ENCODE assay signal across 9 mouse cellular contexts in genomic region chr7:45415636-45416035, GRCm38 (mm10). TPM values are rescaled to one million over a fixed set of nuclear protein-coding genes. Genes with fewer than 3 reads are reported as not detected.
DNase-seq lines count a peak whose midpoint lies in the region; ATAC-seq lines count a peak whose summit lies in the region.
"Had no signal": no experiment of that assay in that cellular context is flagged by ENCODE, and none has a peak within 500 bp of the region (broad histone marks: within the 10 kb centered on the region; RNA-seq: fewer than 3 reads in every experiment).

No protein-coding gene starts in this region.

- peaks cover 88% of the 10 kb centered on the region for H3K27me3 ChIP-seq in heart, embryonic 12.5 days (replicated peaks)
- H3K27me3 ChIP-seq in intestine, embryonic 16.5 days (replicated peaks; ENCODE audit: control insufficient read depth, insufficient read depth, low read length), result peaks cover 59% of the 10 kb centered on the region
- H3K27me3 ChIP-seq in stomach, embryonic 14.5 days (ENCODE audit: control insufficient read depth, insufficient read depth, low read length), result peaks cover 17% of the 10 kb centered on the region; the same call in 1 of the 2 replicates

- peaks cover 40% of the 10 kb centered on the region for H3K4me1 ChIP-seq in heart, embryonic 12.5 days (replicated peaks)
- H3K4me1 ChIP-seq in intestine, embryonic 16.5 days (ENCODE audit: control insufficient read depth, insufficient read depth, low read length), result peaks cover 33% of the 10 kb centered on the region
- H3K4me1 ChIP-seq in stomach, embryonic 14.5 days (ENCODE audit: control insufficient read depth, insufficient read depth, low read length), result peaks cover 28% of the 10 kb centered on the region; the same call in 1 of the 2 replicates

- peaks cover 1% of the 10 kb centered on the region for H3K36me3 ChIP-seq in heart, embryonic 12.5 days
- H3K36me3 ChIP-seq in intestine, embryonic 16.5 days (ENCODE audit: control insufficient read depth, insufficient read depth, low read length), result no peaks in the 10 kb centered on the region
- H3K36me3 ChIP-seq in stomach, embryonic 14.5 days (ENCODE audit: control insufficient read depth, insufficient read depth, low read length), result peaks cover under 1% of the 10 kb centered on the region; the same call in 1 of the 2 replicates

- intact Hi-C loops in gastrocnemius, postnatal 14 days (cut with DNase I; ENCODE audit: low total_unique reads), result no loop called here

- H3K9me3 ChIP-seq in heart, embryonic 12.5 days (replicated peaks), result no peaks in the 10 kb centered on the region
- no peaks in the 10 kb centered on the region for H3K9me3 ChIP-seq in intestine, embryonic 16.5 days (ENCODE audit: control insufficient read depth, low read length)
- H3K9me3 ChIP-seq in stomach, embryonic 14.5 days (ENCODE audit: control insufficient read depth, low read depth, low read length), result no peaks in the 10 kb centered on the region

- H3K9ac ChIP-seq in heart, embryonic 12.5 days, result no peak overlapping the region
- peak overlapping the region; percentile 27; the same call in 1 of the 2 replicates for H3K9ac ChIP-seq in intestine, embryonic 16.5 days (ENCODE audit: low read depth, low read length)
- H3K9ac ChIP-seq in stomach, embryonic 14.5 days (replicated peaks; ENCODE audit: low read depth, low read length), result no peak overlapping the region

- DNase-seq in heart, adult 8-10 months (ENCODE audit: low spot score), result no peak
- peak; percentile 51 to 52 for DNase-seq in right cerebral cortex, adult 2 months (ENCODE audit: low spot score in 2 of 2)
- DNase-seq in right cerebral cortex, postnatal 4 days, result no peak
- DNase-seq in adrenal gland, postnatal 25 days, result no peak
- no peak for DNase-seq in gastrocnemius, postnatal 14 days

- 16% methylated on average over 26 of the region's 37 CpGs for WGBS in heart, embryonic 12.5 days
- 18% methylated on average over 37 of the region's 37 CpGs for WGBS in intestine, embryonic 16.5 days
- WGBS in stomach, embryonic 14.5 days, result 22% methylated on average over 37 of the region's 37 CpGs

- peak overlapping the region; percentile 42 for H3K4me2 ChIP-seq in heart, embryonic 12.5 days
- peak overlapping the region; percentile 26 for H3K4me2 ChIP-seq in intestine, embryonic 16.5 days (ENCODE audit: low read depth, low read length)
- peak overlapping the region; percentile 23; the same call in 1 of the 2 replicates for H3K4me2 ChIP-seq in stomach, embryonic 14.5 days (replicated peaks; ENCODE audit: low read depth, low read length)

- ATAC-seq in heart, embryonic 12.5 days (ENCODE audit: insufficient number of reproducible peaks, low FRiP score), result no peak
- no peak for ATAC-seq in intestine, embryonic 16.5 days
- no peak for ATAC-seq in stomach, embryonic 14.5 days (ENCODE audit: insufficient number of reproducible peaks, insufficient read depth, low FRiP score, low read depth)

- peak overlapping the region; percentile 17 for H3K4me3 ChIP-seq in heart, embryonic 12.5 days
- peak overlapping the region; percentile 15 for H3K4me3 ChIP-seq in intestine, embryonic 16.5 days (ENCODE audit: low read length)
- H3K4me3 ChIP-seq in stomach, embryonic 14.5 days (ENCODE audit: low read depth, low read length), result no peak overlapping the region; the same call in 1 of the 2 replicates

- no peak overlapping the region for H3K27ac ChIP-seq in heart, embryonic 12.5 days (ENCODE audit: poor library complexity, severe bottlenecking)
- no peak overlapping the region for H3K27ac ChIP-seq in intestine, embryonic 16.5 days (ENCODE audit: low read length)
- no peak overlapping the region for H3K27ac ChIP-seq in stomach, embryonic 14.5 days (ENCODE audit: low read length)
- H3K27ac ChIP-seq: macrophage had no signal

RNA-seq across cellular contexts. Expression of gene Ntf5, which starts 2.1 kb away (rescaled TPM):
- 1.8 TPM in 2 replicates for polyA plus RNA-seq in heart, embryonic 12.5 days (2016; fragmentation: Nextera tagmentation; extraction: Ambion mirVana)
- total RNA-seq in heart, adult 8-10 months (2022), result under 1 TPM; 0.30 to 0.50 (median 0.36) TPM
- polyA plus RNA-seq in intestine, embryonic 16.5 days (2015; fragmentation: Nextera tagmentation; extraction: Ambion mirVana), result 1.4 and 1.8 TPM in 2 replicates
- polyA plus RNA-seq in stomach, embryonic 14.5 days (2014; fragmentation: Nextera tagmentation; extraction: Ambion mirVana), result 4.1 and 4.5 TPM in 2 replicates
- not detected in 2 replicates for total RNA-seq in adrenal gland, postnatal 25 days (2021)
- total RNA-seq in gastrocnemius, postnatal 14 days (2021), result 1 to 10 TPM; 2.3 to 2.6 TPM
- polyA plus RNA-seq: macrophage had no signal

RNA-seq across cellular contexts. Expression of gene Lhb, which starts 5.0 kb away (rescaled TPM):
- polyA plus RNA-seq in heart, embryonic 12.5 days (2016; fragmentation: Nextera tagmentation; extraction: Ambion mirVana), result not detected in 2 replicates
- not detected for total RNA-seq in heart, adult 8-10 months (2022)
- 0.28 TPM in 1 of 2 replicates, not detected in the other for polyA plus RNA-seq in intestine, embryonic 16.5 days (2015; fragmentation: Nextera tagmentation; extraction: Ambion mirVana)
- polyA plus RNA-seq in stomach, embryonic 14.5 days (2014; fragmentation: Nextera tagmentation; extraction: Ambion mirVana), result 0.52 TPM in 1 of 2 replicates, not detected in the other
- total RNA-seq in adrenal gland, postnatal 25 days (2021), result not detected in 2 replicates
- under 1 TPM in 1 of 2 experiments, not detected in 1; 0.35 TPM for total RNA-seq in gastrocnemius, postnatal 14 days (2021)
- polyA plus RNA-seq: macrophage had no signal

RNA-seq across cellular contexts. Expression of gene Kcna7, which starts 10.2 kb away (rescaled TPM):
- polyA plus RNA-seq in heart, embryonic 12.5 days (2016; fragmentation: Nextera tagmentation; extraction: Ambion mirVana), result 0.41 and 0.52 TPM in 2 replicates
- total RNA-seq in heart, adult 8-10 months (2022), result 1 to 10 TPM; 5.5 to 8.0 (median 6.9) TPM
- polyA plus RNA-seq in intestine, embryonic 16.5 days (2015; fragmentation: Nextera tagmentation; extraction: Ambion mirVana), result 0.11 TPM in 1 of 2 replicates, not detected in the other
- not detected in 2 replicates for polyA plus RNA-seq in stomach, embryonic 14.5 days (2014; fragmentation: Nextera tagmentation; extraction: Ambion mirVana)
- not detected in 2 replicates for total RNA-seq in adrenal gland, postnatal 25 days (2021)
- 10 to 100 TPM; 39.6 to 44.1 TPM for total RNA-seq in gastrocnemius, postnatal 14 days (2021)
- polyA plus RNA-seq: macrophage had no signal

RNA-seq across cellular contexts. Expression of gene Gys1, which starts 19.0 kb away (rescaled TPM):
- 115 and 121 TPM in 2 replicates for polyA plus RNA-seq in heart, embryonic 12.5 days (2016; fragmentation: Nextera tagmentation; extraction: Ambion mirVana)
- total RNA-seq in heart, adult 8-10 months (2022), result 100 to 1,000 TPM; 106 to 122 (median 112) TPM
- 49.4 and 53.1 TPM in 2 replicates for polyA plus RNA-seq in intestine, embryonic 16.5 days (2015; fragmentation: Nextera tagmentation; extraction: Ambion mirVana)
- polyA plus RNA-seq in stomach, embryonic 14.5 days (2014; fragmentation: Nextera tagmentation; extraction: Ambion mirVana), result 32.7 and 35.3 TPM in 2 replicates
- 39.4 and 44.2 TPM in 2 replicates for total RNA-seq in adrenal gland, postnatal 25 days (2021)
- total RNA-seq in gastrocnemius, postnatal 14 days (2021), result 100 to 1,000 TPM; 167 to 213 TPM

RNA-seq across cellular contexts. Expression of gene Snrnp70, which starts 20.1 kb away (rescaled TPM):
- polyA plus RNA-seq in heart, embryonic 12.5 days (2016; fragmentation: Nextera tagmentation; extraction: Ambion mirVana), result 169 and 173 TPM in 2 replicates
- total RNA-seq in heart, adult 8-10 months (2022), result 100 to 1,000 TPM in 1 of 4 experiments, 10 to 100 TPM in 3; 68.3 to 107 (median 86.7) TPM
- 139 and 150 TPM in 2 replicates for polyA plus RNA-seq in intestine, embryonic 16.5 days (2015; fragmentation: Nextera tagmentation; extraction: Ambion mirVana)
- polyA plus RNA-seq in stomach, embryonic 14.5 days (2014; fragmentation: Nextera tagmentation; extraction: Ambion mirVana), result 118 and 124 TPM in 2 replicates
- 361 and 425 TPM in 2 replicates for total RNA-seq in adrenal gland, postnatal 25 days (2021)
- total RNA-seq in gastrocnemius, postnatal 14 days (2021), result 10 to 100 TPM; 90.1 to 93.1 TPM

Comparison
In these comparisons a context has a peak if more than half of its experiments do, and no peak if none do; other contexts are left out.
1. DNase-seq: peak in right cerebral cortex, adult 2 months (2 of 2); none in heart, adult 8-10 months (single experiment), right cerebral cortex, postnatal 4 days (single experiment), adrenal gland, postnatal 25 days (single experiment) and gastrocnemius, postnatal 14 days (single experiment).
2. RNA of gene Kcna7, which starts 10.2 kb away (total RNA-seq): 39.6 to 44.1 TPM in gastrocnemius, postnatal 14 days; 5.5 to 8.0 TPM in heart, adult 8-10 months and not detected in adrenal gland, postnatal 25 days; every median in the first group is over 4 times any median in the second.
3. Peak in every context shown above with its lines, with median percentiles within 50 percentile points of each other: H3K4me2 ChIP-seq.